Comparison of ENCODE assay signal across 8 mouse cellular contexts in genomic region chr9:100582883-100583575, GRCm38 (mm10). TPM values are rescaled to one million over a fixed set of nuclear protein-coding genes. Genes with fewer than 3 reads are reported as not detected.
A peak's percentile ranks its signal among the peaks of the same experiment; 100 is the strongest.
DNase-seq lines count a peak whose midpoint lies in the region; ATAC-seq and TF ChIP-seq lines count a peak whose summit lies in the region.
"Had no signal": no experiment of that assay in that cellular context is flagged by ENCODE, and none has a peak within 500 bp of the region (broad histone marks: within the 10 kb centered on the region; RNA-seq: fewer than 3 reads in every experiment).

No protein-coding gene starts in this region.

- TF ChIP-seq CTCF in liver, adult 2 months (IDR thresholded peaks at IDR 0.05; ENCODE audit: low read depth, low read length), result no peak

- intact Hi-C loops in left cerebral cortex, postnatal 36 days (cut with DNase I), result no loop called here

- H3K9me3 ChIP-seq in liver, embryonic 12.5 days (replicated peaks), result no peaks in the 10 kb centered on the region
- H3K9me3 ChIP-seq in kidney, embryonic 15.5 days (replicated peaks), result no peaks in the 10 kb centered on the region

- H3K9ac ChIP-seq in liver, adult 2 months (ENCODE audit: low read depth, low read length), result no peak overlapping the region
- no peak overlapping the region for H3K9ac ChIP-seq in liver, embryonic 12.5 days
- no peak overlapping the region for H3K9ac ChIP-seq in kidney, embryonic 15.5 days
- H3K9ac ChIP-seq: liver, embryonic 14.5 days had no signal

- no peaks in the 10 kb centered on the region for H3K27me3 ChIP-seq in liver, adult 2 months (ENCODE audit: control insufficient read depth, insufficient read depth, low read length)
- H3K27me3 ChIP-seq in liver, embryonic 12.5 days (replicated peaks), result no peaks in the 10 kb centered on the region
- H3K27me3 ChIP-seq in kidney, embryonic 15.5 days, result no peaks in the 10 kb centered on the region

- no peak for ATAC-seq in liver, embryonic 12.5 days
- peak; percentile 90 for ATAC-seq in kidney, embryonic 15.5 days (replicated peaks; ENCODE audit: low FRiP score)
- ATAC-seq in erythroid progenitor cell, adult 5-6 weeks (replicated peaks; ENCODE audit: low FRiP score, poor library complexity, severe bottlenecking), result no peak

- no peak overlapping the region for H3K4me2 ChIP-seq in liver, embryonic 12.5 days
- 0 out of 2 replicates have a peak overlapping the region, but pooled peaks have one; percentile 19 for H3K4me2 ChIP-seq in kidney, embryonic 15.5 days

- peak; percentile 40 for DNase-seq in liver, adult 2 months (ENCODE audit: extremely low read depth, low read depth, low spot score)
- DNase-seq in brain, adult 2 months (ENCODE audit: low read depth, low spot score), result peak; percentile 87
- peak; percentile 25 for DNase-seq in retina, embryonic 14.5 days (ENCODE audit: low spot score)
- DNase-seq in left cerebral cortex, postnatal 36 days (ENCODE audit: low spot score in 2 of 2), result no peak

- H3K79me2 ChIP-seq in liver, adult 2 months (ENCODE audit: control insufficient read depth, insufficient read depth, low read length), result no peaks in the 10 kb centered on the region

- TF ChIP-seq POLR2A in liver, adult 2 months (IDR thresholded peaks at IDR 0.05; ENCODE audit: extremely low read depth, insufficient read depth, low read length), result no peak

- H3K4me1 ChIP-seq in liver, adult 2 months (ENCODE audit: control insufficient read depth, insufficient read depth, low read length), result peaks cover 3% of the 10 kb centered on the region; the same call in 1 of the 2 replicates
- H3K4me1 ChIP-seq in liver, embryonic 12.5 days, result peaks cover 12% of the 10 kb centered on the region; the same call in 1 of the 2 replicates
- H3K4me1 ChIP-seq in kidney, embryonic 15.5 days, result peaks cover 25% of the 10 kb centered on the region

- 55% methylated on average over 13 of the region's 13 CpGs for WGBS in liver, adult 2 months
- WGBS in liver, embryonic 12.5 days (ENCODE audit: insufficient replicate concordance), result 49% methylated on average over 13 of the region's 13 CpGs
- 56% methylated on average over 13 of the region's 13 CpGs for WGBS in kidney, embryonic 15.5 days

- no peaks in the 10 kb centered on the region for H3K36me3 ChIP-seq in liver, adult 2 months (ENCODE audit: control insufficient read depth, insufficient read depth, low read length)
- no peaks in the 10 kb centered on the region for H3K36me3 ChIP-seq in liver, embryonic 12.5 days
- H3K36me3 ChIP-seq in kidney, embryonic 15.5 days, result no peaks in the 10 kb centered on the region

- H3K27ac ChIP-seq in liver, adult 2 months (replicated peaks; ENCODE audit: insufficient read depth, low read depth, low read length), result no peak overlapping the region
- H3K27ac ChIP-seq in liver, embryonic 12.5 days, result no peak overlapping the region
- peak overlapping the region; percentile 93 for H3K27ac ChIP-seq in kidney, embryonic 15.5 days
- H3K27ac ChIP-seq: liver, embryonic 14.5 days had no signal

- no peak overlapping the region for H3K4me3 ChIP-seq in liver, adult 2 months (ENCODE audit: insufficient read depth, low read depth, low read length)
- H3K4me3 ChIP-seq in liver, embryonic 12.5 days, result no peak overlapping the region
- H3K4me3 ChIP-seq in kidney, embryonic 15.5 days (replicated peaks), result no peak overlapping the region

RNA-seq across cellular contexts. Expression of gene Slc35g2, which starts 12.1 kb away (rescaled TPM):
- 0.65 and 0.74 TPM in 2 replicates for total RNA-seq in liver, adult 2 months (2014; rRNA removed)
- 0.09 TPM in 1 of 2 replicates, not detected in the other for polyA plus RNA-seq in liver, adult 2 months (2012; rRNA removed)
- polyA plus RNA-seq in liver, embryonic 12.5 days (2016; fragmentation: Nextera tagmentation; extraction: Ambion mirVana), result 1.4 and 1.5 TPM in 2 replicates
- polyA plus RNA-seq in kidney, embryonic 15.5 days (2015; fragmentation: Nextera tagmentation; extraction: Ambion mirVana), result 4.5 and 5.6 TPM in 2 replicates
- not detected in 2 replicates for total RNA-seq in erythroid progenitor cell, adult 5-6 weeks (2015; ENCODE audit: low replicate concordance)
- not detected in 2 replicates for total RNA-seq in erythroid progenitor cell, adult 5-6 weeks (2017; ENCODE audit: low replicate concordance)
- 10 to 100 TPM; 18.7 to 19.2 TPM for total RNA-seq in left cerebral cortex, postnatal 36 days (2021)

RNA-seq across cellular contexts. Expression of gene Stag1, which starts 14.6 kb away (rescaled TPM):
- total RNA-seq in liver, adult 2 months (2014; rRNA removed), result 19.7 and 23.0 TPM in 2 replicates
- 1.4 and 1.9 TPM in 2 replicates for polyA plus RNA-seq in liver, adult 2 months (2012; rRNA removed)
- 30.0 TPM in 2 replicates for polyA plus RNA-seq in liver, embryonic 12.5 days (2016; fragmentation: Nextera tagmentation; extraction: Ambion mirVana)
- polyA plus RNA-seq in kidney, embryonic 15.5 days (2015; fragmentation: Nextera tagmentation; extraction: Ambion mirVana), result 45.0 and 48.9 TPM in 2 replicates
- total RNA-seq in erythroid progenitor cell, adult 5-6 weeks (2015; ENCODE audit: low replicate concordance), result 121 and 177 TPM in 2 replicates
- total RNA-seq in erythroid progenitor cell, adult 5-6 weeks (2017; ENCODE audit: low replicate concordance), result 229 and 248 TPM in 2 replicates
- total RNA-seq in left cerebral cortex, postnatal 36 days (2021), result 10 to 100 TPM; 48.3 to 61.0 TPM

RNA-seq across cellular contexts. Expression of gene Nck1, which starts 37.1 kb away (rescaled TPM):
- 17.0 and 17.5 TPM in 2 replicates for total RNA-seq in liver, adult 2 months (2014; rRNA removed)
- 2.2 and 2.6 TPM in 2 replicates for polyA plus RNA-seq in liver, adult 2 months (2012; rRNA removed)
- 33.6 and 34.7 TPM in 2 replicates for polyA plus RNA-seq in liver, embryonic 12.5 days (2016; fragmentation: Nextera tagmentation; extraction: Ambion mirVana)
- 71.5 and 76.8 TPM in 2 replicates for polyA plus RNA-seq in kidney, embryonic 15.5 days (2015; fragmentation: Nextera tagmentation; extraction: Ambion mirVana)
- 20.5 and 21.3 TPM in 2 replicates for total RNA-seq in erythroid progenitor cell, adult 5-6 weeks (2015; ENCODE audit: low replicate concordance)
- 20.2 and 43.7 TPM in 2 replicates for total RNA-seq in erythroid progenitor cell, adult 5-6 weeks (2017; ENCODE audit: low replicate concordance)
- 10 to 100 TPM; 31.1 to 35.0 TPM for total RNA-seq in left cerebral cortex, postnatal 36 days (2021)

Comparison
In these comparisons a context has a peak if more than half of its experiments do, and no peak if none do; other contexts are left out.
1. DNase-seq: peak in liver, adult 2 months (single experiment), brain, adult 2 months (single experiment) and retina, embryonic 14.5 days (single experiment); none in left cerebral cortex, postnatal 36 days (0 of 2).
2. RNA of gene Slc35g2, which starts 12.1 kb away (total RNA-seq): 18.7 to 19.2 TPM in left cerebral cortex, postnatal 36 days; 0.65 to 0.74 TPM in liver, adult 2 months and not detected in erythroid progenitor cell, adult 5-6 weeks; every median in the first group is over 10 times any median in the second.